Mouse (Mus musculus) myocyte (in vitro differentiated cells): ENCODE data around the gene Arhgef3.

ENCODE experiments used
- CEBPB ChIP-seq: IDR thresholded peaks from 2 replicates; pipeline ENCODE4 v1.6.1; 2011; ENCODE audit warnings: mild to moderate bottlenecking, moderate library complexity; ENCODE audit not compliant: poor library complexity, insufficient read depth, severe bottlenecking
- E2F4 ChIP-seq: IDR thresholded peaks from one replicate; pipeline ENCODE4 v1.6.1; 2011; ENCODE audit warnings: mild to moderate bottlenecking, control low read depth, moderate library complexity; ENCODE audit not compliant: insufficient read depth
- MAX ChIP-seq: IDR thresholded peaks from one replicate; pipeline ENCODE4 v1.6.1; 2011; ENCODE audit warnings: low read depth, mild to moderate bottlenecking, control low read depth
- MYOG ChIP-seq, 3 experiments: IDR thresholded peaks; one replicate each; pipeline ENCODE4 v1.6.1; 2011; ENCODE audit warnings: control low read depth in 2 of 3, low read depth in 2 of 3, mild to moderate bottlenecking in 2 of 3; ENCODE audit not compliant: insufficient read length in 2 of 3, control insufficient read depth in 1 of 3, insufficient read depth in 1 of 3
- POLR2A ChIP-seq: IDR thresholded peaks from one replicate; pipeline ENCODE4 v1.6.1; 2011; ENCODE audit warnings: low read depth, mild to moderate bottlenecking, control low read depth, moderate library complexity; ENCODE audit not compliant: insufficient read length
- POLR2AphosphoS2 ChIP-seq: IDR thresholded peaks from one replicate; pipeline ENCODE4 v1.6.1; 2011; ENCODE audit warnings: low read depth, control low read depth; ENCODE audit not compliant: insufficient read length
- REST ChIP-seq: IDR thresholded peaks from one replicate; pipeline ENCODE4 v1.6.1; 2011; ENCODE audit warnings: mild to moderate bottlenecking, control low read depth, moderate library complexity; ENCODE audit not compliant: insufficient read depth, insufficient read length
- TCF12 ChIP-seq: IDR thresholded peaks from one replicate; pipeline ENCODE4 v1.6.1; 2011; ENCODE audit warnings: mild to moderate bottlenecking, control low read depth; ENCODE audit not compliant: poor library complexity, insufficient read depth, severe bottlenecking

DNA sequence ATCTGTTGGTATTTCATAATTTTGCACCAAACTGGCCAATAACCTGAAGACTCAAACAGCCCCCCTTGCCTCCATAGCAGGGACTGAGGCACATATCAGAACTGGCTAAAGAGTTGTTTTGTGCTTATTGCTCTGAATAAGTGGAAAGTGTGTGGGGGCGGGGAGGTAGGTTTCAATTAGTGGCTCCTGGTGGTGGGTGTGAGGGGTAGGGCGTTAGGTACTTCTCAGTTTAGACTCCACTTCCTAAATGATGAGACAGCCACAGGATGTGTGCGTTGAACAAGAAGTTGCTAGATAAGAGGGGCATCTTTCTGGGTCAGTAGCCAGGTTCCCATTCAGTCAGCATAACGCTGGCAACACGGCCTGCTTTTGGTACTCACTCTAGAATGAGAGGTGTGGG is 153.4 kb downstream of the Arhgef3 start:
- TF ChIP-seq MAX (no peak), POLR2A (no peak), POLR2AphosphoS2 (no peak), TCF12 (no peak), REST (no peak), E2F4 (no peak), CEBPB (no peak), MYOG (IDR thresholded peaks at IDR 0.05; ENCODE audit: control insufficient read depth in 1 of 3, insufficient read depth in 1 of 3, insufficient read length in 2 of 3, low read depth in 2 of 3) (no peak)
